Mouse (Mus musculus) liver, adult (tissue): Measurements from ENCODE around the gene Cyp2w1.
A peak's percentile ranks its signal among the peaks of the same experiment; 100 is the strongest.

Experiments
- GATA4 ChIP-seq: IDR thresholded peaks from 2 replicates; pipeline ENCODE4 v1.6.1; 2014; ENCODE audit warnings: mild to moderate bottlenecking, low read length; ENCODE audit not compliant: insufficient replicate concordance

The Cyp2w1 gene

GRCm38 (mm10) chr5:139383234-139383633 is 30.8 kb downstream of the Cyp2w1 start:
- TF ChIP-seq GATA4: no peak

GRCm38 (mm10) chr5:139384531-139384930 is 32.1 kb downstream of the Cyp2w1 start:
- TF ChIP-seq GATA4: no peak

GRCm38 (mm10) chr5:139386047-139386446 is 33.6 kb downstream of the Cyp2w1 start:
- TF ChIP-seq GATA4: no peak

- TF ChIP-seq GATA4: no peak
Measured at GRCm38 (mm10) chr5:139387329-139388194, 35.1 kb downstream of the Cyp2w1 start.

- peak; percentile 74; the same call in 1 of the 2 replicates for TF ChIP-seq GATA4
Measured at GRCm38 (mm10) chr5:139388195-139388570, 35.8 kb downstream of the Cyp2w1 start.

GRCm38 (mm10) chr5:139388694-139389675 is 36.6 kb downstream of the Cyp2w1 start:
- no peak for TF ChIP-seq GATA4

- TF ChIP-seq GATA4: no peak
Measured at GRCm38 (mm10) chr5:139389676-139390061, 37.3 kb downstream of the Cyp2w1 start.

- TF ChIP-seq GATA4: no peak
Measured at GRCm38 (mm10) chr5:139391309-139391990, 39.0 kb downstream of the Cyp2w1 start.

- TF ChIP-seq GATA4: no peak
Measured at GRCm38 (mm10) chr5:139392219-139393196, 40.1 kb downstream of the Cyp2w1 start.

GRCm38 (mm10) chr5:139393197-139393588 is 40.8 kb downstream of the Cyp2w1 start:
- no peak for TF ChIP-seq GATA4

- TF ChIP-seq GATA4: no peak
Measured at GRCm38 (mm10) chr5:139394399-139394798, 42.0 kb downstream of the Cyp2w1 start.

- no peak for TF ChIP-seq GATA4
Measured at GRCm38 (mm10) chr5:139395528-139395927, 43.1 kb downstream of the Cyp2w1 start.

- TF ChIP-seq GATA4: no peak
Measured at GRCm38 (mm10) chr5:139397359-139397916, 45.0 kb downstream of the Cyp2w1 start.

- TF ChIP-seq GATA4: peak; percentile 38; the same call in 1 of the 2 replicates
Measured at GRCm38 (mm10) chr5:139397959-139398753, 45.7 kb downstream of the Cyp2w1 start.
